Mouse (Mus musculus) midbrain, embryonic 12.5 days (tissue): ENCODE results near the gene Copg2. TPM values are rescaled to one million over a fixed set of nuclear protein-coding genes. Genes with fewer than 3 reads are reported as not detected.

Experiments
- ATAC-seq: fragments of 200-750 bp; cut with Nextera tagmentation; 2 replicates; pipeline ENCODE4 v1.8.0; 2017; ENCODE audit warnings: low read depth, moderate TSS enrichment, moderate library complexity; ENCODE audit not compliant: low FRiP score
- H3K27ac ChIP-seq: fragments of 300-500 bp; sonication (generic); replicated peaks from 2 replicates; pipeline ENCODE4 v1.5.1; 2016; ENCODE audit warnings: mild to moderate bottlenecking
- H3K27me3 ChIP-seq: fragments of 300-500 bp; sonication (generic); 2 replicates; pipeline ENCODE4 v1.6.1; 2016; ENCODE audit warnings: mild to moderate bottlenecking
- H3K36me3 ChIP-seq: fragments of 300-500 bp; sonication (generic); 2 replicates; pipeline ENCODE4 v1.6.1; 2016
- H3K4me1 ChIP-seq: fragments of 300-500 bp; sonication (generic); 2 replicates; pipeline ENCODE4 v1.6.1; 2016
- H3K4me2 ChIP-seq: fragments of 300-500 bp; sonication (generic); replicated peaks from 2 replicates; pipeline ENCODE4 v1.6.1; 2016; ENCODE audit warnings: mild to moderate bottlenecking, moderate library complexity
- H3K4me3 ChIP-seq: fragments of 300-500 bp; sonication (generic); 2 replicates; pipeline ENCODE4 v1.5.1; 2016; ENCODE audit warnings: mild to moderate bottlenecking
- H3K9ac ChIP-seq: fragments of 300-500 bp; sonication (generic); replicated peaks from 2 replicates; pipeline ENCODE4 v1.6.1; 2016; ENCODE audit warnings: mild to moderate bottlenecking, moderate library complexity
- H3K9me3 ChIP-seq: fragments of 300-500 bp; sonication (generic); 2 replicates; pipeline ENCODE4 v1.6.1; 2016; ENCODE audit warnings: mild to moderate bottlenecking
- WGBS: fragments of 180-500 bp; shearing (Covaris S2); methylation state at CpG from one replicate; pipeline ENCODE4 v1.1.7; 2016; 5-methylcytosine and 5-hydroxymethylcytosine counted together
- polyA plus RNA-seq: library from polyadenylated mRNA; unstranded; fragments of >200 nt; fragmentation: Nextera tagmentation; extraction: Ambion mirVana; gene quantifications from 2 replicates; pipeline ENCODE4 v1.2.1, GENCODE M21; 2016

The Copg2 gene
- polyA plus RNA-seq, 1 experiment from 2014 or later = 32.6 TPM

GRCm38 (mm10) chr6:30723331-30723730 is 173.3 kb downstream of the Copg2 start, which contains the start of gene Mest:
Gene Mest, plus strand, starts transcription at chr6:30723547.
- H3K36me3 ChIP-seq = no peaks in the 10 kb centered on the region
- 63% methylated on average over 7 of the region's 7 CpGs for WGBS
- H3K27me3 ChIP-seq = no peaks in the 10 kb centered on the region
- H3K4me3 ChIP-seq = no peak within 1 kb of the TSS
- peaks cover 27% of the 10 kb centered on the region for H3K4me1 ChIP-seq
- ATAC-seq = no peak
- no peaks in the 10 kb centered on the region for H3K9me3 ChIP-seq
- peak within 1 kb of the TSS; percentile 19; the same call in 1 of the 2 replicates for H3K4me2 ChIP-seq
- peak within 1 kb of the TSS; percentile 87 for H3K27ac ChIP-seq
- H3K9ac ChIP-seq = no peak within 1 kb of the TSS

GRCm38 (mm10) chr6:30722385-30723164 is 174.0 kb downstream of the Copg2 start:
- Histone ChIP-seq H3K4me1 (peaks cover 27% of the 10 kb centered on the region), H3K27me3 (no peaks in the 10 kb centered on the region), H3K27ac (peak overlapping the region; percentile 87), H3K9me3 (no peaks in the 10 kb centered on the region), H3K36me3 (no peaks in the 10 kb centered on the region), H3K9ac (no peak overlapping the region), H3K4me2 (peak overlapping the region; percentile 19; the same call in 1 of the 2 replicates), H3K4me3 (no peak overlapping the region)
- 30% methylated on average over 4 of the region's 4 CpGs for WGBS
- peak; percentile 93 for ATAC-seq

GRCm38 (mm10) chr6:30716796-30717195 is 179.8 kb downstream of the Copg2 start:
- H3K4me1 ChIP-seq = peaks cover 11% of the 10 kb centered on the region
- no peak overlapping the region for H3K4me3 ChIP-seq
- ATAC-seq = no peak
- H3K4me2 ChIP-seq = no peak overlapping the region
- H3K27me3 ChIP-seq = no peaks in the 10 kb centered on the region
- no peak overlapping the region for H3K9ac ChIP-seq
- no peaks in the 10 kb centered on the region for H3K9me3 ChIP-seq
- WGBS = 92% methylated on average over 7 of the region's 7 CpGs
- H3K27ac ChIP-seq = no peak overlapping the region
- no peaks in the 10 kb centered on the region for H3K36me3 ChIP-seq

GRCm38 (mm10) chr6:30714891-30715471 is 181.6 kb downstream of the Copg2 start:
- Histone ChIP-seq H3K9me3 (no peaks in the 10 kb centered on the region), H3K27me3 (0 out of 2 replicates have a peak, but pooled peaks cover 4% of the 10 kb centered on the region), H3K36me3 (no peaks in the 10 kb centered on the region), H3K4me3 (no peak overlapping the region), H3K4me2 (no peak overlapping the region), H3K27ac (no peak overlapping the region), H3K4me1 (peaks cover 7% of the 10 kb centered on the region; the same call in 1 of the 2 replicates), H3K9ac (no peak overlapping the region)
- 84% methylated on average over 5 of the region's 5 CpGs for WGBS
- ATAC-seq = no peak

GRCm38 (mm10) chr6:30713896-30714295 is 182.7 kb downstream of the Copg2 start:
- no peak overlapping the region for H3K4me2 ChIP-seq
- no peak overlapping the region for H3K4me3 ChIP-seq
- H3K27me3 ChIP-seq = 0 out of 2 replicates have a peak, but pooled peaks cover 4% of the 10 kb centered on the region
- peaks cover 14% of the 10 kb centered on the region for H3K4me1 ChIP-seq
- peak overlapping the region; percentile 35 for H3K27ac ChIP-seq
- ATAC-seq = no peak
- WGBS = 85% methylated on average over 11 of the region's 11 CpGs
- H3K36me3 ChIP-seq = no peaks in the 10 kb centered on the region
- no peaks in the 10 kb centered on the region for H3K9me3 ChIP-seq
- no peak overlapping the region for H3K9ac ChIP-seq

- H3K4me2 ChIP-seq = no peak overlapping the region
- peak overlapping the region; percentile 35 for H3K27ac ChIP-seq
- 86% methylated on average over 6 of the region's 6 CpGs for WGBS
Observed at GRCm38 (mm10) chr6:30713455-30713854, 183.1 kb downstream of the Copg2 start.

GRCm38 (mm10) chr6:30712484-30712883 is 184.1 kb downstream of the Copg2 start:
- H3K4me2 ChIP-seq = no peak overlapping the region
- WGBS = 72% methylated on average over 7 of the region's 7 CpGs
- no peaks in the 10 kb centered on the region for H3K9me3 ChIP-seq
- no peak for ATAC-seq
- no peaks in the 10 kb centered on the region for H3K36me3 ChIP-seq
- H3K27ac ChIP-seq = 0 out of 2 replicates have a peak overlapping the region, but pooled peaks have one; percentile 26
- 0 out of 2 replicates have a peak, but pooled peaks cover 4% of the 10 kb centered on the region for H3K27me3 ChIP-seq
- no peak overlapping the region for H3K4me3 ChIP-seq
- peaks cover 15% of the 10 kb centered on the region for H3K4me1 ChIP-seq
- H3K9ac ChIP-seq = no peak overlapping the region

More at GRCm38 (mm10) chr6:30713455-30713854, 183.1 kb downstream of the Copg2 start:
- H3K9me3 ChIP-seq = no peaks in the 10 kb centered on the region
- no peak for ATAC-seq
- H3K4me1 ChIP-seq = peaks cover 15% of the 10 kb centered on the region
- H3K27me3 ChIP-seq = 0 out of 2 replicates have a peak, but pooled peaks cover 4% of the 10 kb centered on the region
- H3K4me3 ChIP-seq = no peak overlapping the region
- H3K36me3 ChIP-seq = no peaks in the 10 kb centered on the region
- no peak overlapping the region for H3K9ac ChIP-seq

GRCm38 (mm10) chr6:30711365-30711763 is 185.2 kb downstream of the Copg2 start:
- Histone ChIP-seq H3K27me3 (0 out of 2 replicates have a peak, but pooled peaks cover 4% of the 10 kb centered on the region), H3K4me2 (no peak overlapping the region), H3K4me3 (no peak overlapping the region), H3K9ac (no peak overlapping the region), H3K36me3 (no peaks in the 10 kb centered on the region), H3K27ac (no peak overlapping the region), H3K9me3 (no peaks in the 10 kb centered on the region), H3K4me1 (peaks cover 15% of the 10 kb centered on the region)
- 69% methylated on average over 10 of the region's 10 CpGs for WGBS
- ATAC-seq = no peak

GRCm38 (mm10) chr6:30710371-30711364 is 185.9 kb downstream of the Copg2 start:
- ATAC-seq = no peak
- H3K27me3 ChIP-seq = 0 out of 2 replicates have a peak, but pooled peaks cover 4% of the 10 kb centered on the region
- WGBS = 72% methylated on average over 25 of the region's 25 CpGs
- H3K36me3 ChIP-seq = no peaks in the 10 kb centered on the region
- no peak overlapping the region for H3K9ac ChIP-seq
- H3K27ac ChIP-seq = no peak overlapping the region
- peaks cover 15% of the 10 kb centered on the region for H3K4me1 ChIP-seq
- no peak overlapping the region for H3K4me3 ChIP-seq
- H3K9me3 ChIP-seq = no peaks in the 10 kb centered on the region
- no peak overlapping the region for H3K4me2 ChIP-seq

- Histone ChIP-seq H3K4me2 (no peak overlapping the region), H3K36me3 (no peaks in the 10 kb centered on the region), H3K9me3 (no peaks in the 10 kb centered on the region), H3K4me3 (no peak overlapping the region), H3K27me3 (0 out of 2 replicates have a peak, but pooled peaks cover 4% of the 10 kb centered on the region), H3K27ac (0 out of 2 replicates have a peak overlapping the region, but pooled peaks have one; percentile 55), H3K4me1 (peaks cover 15% of the 10 kb centered on the region), H3K9ac (no peak overlapping the region)
- WGBS = 28% methylated on average over 6 of the region's 6 CpGs
- ATAC-seq = no peak
Observed at GRCm38 (mm10) chr6:30709115-30709514, 187.5 kb downstream of the Copg2 start.

- H3K9ac ChIP-seq = no peak overlapping the region
- H3K27ac ChIP-seq = no peak overlapping the region
- no peak for ATAC-seq
- no peak overlapping the region for H3K4me3 ChIP-seq
- no peak overlapping the region for H3K4me2 ChIP-seq
- H3K9me3 ChIP-seq = no peaks in the 10 kb centered on the region
- no peaks in the 10 kb centered on the region for H3K36me3 ChIP-seq
- WGBS = 92% methylated on average over 9 of the region's 9 CpGs
- peaks cover 3% of the 10 kb centered on the region for H3K4me1 ChIP-seq
- H3K27me3 ChIP-seq = no peaks in the 10 kb centered on the region
Observed at GRCm38 (mm10) chr6:30703977-30704602, 192.5 kb downstream of the Copg2 start.
